Mouse (Mus musculus) embryonic stem cell, embryonic (primary cell): ENCODE measurements at regions not wholly inside any gene's neighbourhood (a gene's known extent, or its start where the extent isn't known, plus 50 kb on each side); places are given as distances from the start of the nearest gene placed in this dataset.
"Not testable (repeated sequence)": the region's sequence is repeated elsewhere in the genome, so short reads cannot be mapped to it uniquely, and the experiment has no call there.

ENCODE experiments used
- CTCF ChIA-PET, 4 experiments: fragments of 300-600 bp in 2 of 4; fragments of 350-600 bp in 2 of 4; sonication (Branson Sonifier 250); formaldehyde crosslinking; loops; one replicate each; lab custom pipeline; 2022; ENCODE audit warnings: inconsistent platforms in 2 of 4; lab: Charles Lee
- POLR2A ChIA-PET, 4 experiments: fragments of 300-600 bp in 2 of 4; fragments of 350-600 bp in 2 of 4; sonication (Branson Sonifier 250); formaldehyde crosslinking; loops; one replicate each; lab custom pipeline; 2022; ENCODE audit warnings: antibody characterized with exemption in 4 of 4, inconsistent platforms in 1 of 4; lab: Charles Lee

- ChIA-PET POLR2A (no interaction called here), CTCF (interaction anchor here in 1 of 4 experiments (0.6 kb wide), 1 partner anchor 11 kb away, joined by 3 read pairs; no protein-coding TSS in a partner anchor)
Measured at GRCm38 (mm10) chr1:30751138-30751907, 122.4 kb downstream of the Phf3 start.

- CTCF ChIA-PET: interaction anchor here in 2 of 4 experiments (1.1 kb wide), 2 partner anchors 36 to 412 kb away, joined by 3 to 4 read pairs; no protein-coding TSS in a partner anchor
- POLR2A ChIA-PET: no interaction called here
Measured at GRCm38 (mm10) chr1:30741955-30742354, 131.8 kb downstream of the Phf3 start.

GRCm38 (mm10) chr1:30740831-30741230, 132.9 kb downstream of the Phf3 start:
- ChIA-PET CTCF (interaction anchor here in 3 of 4 experiments (0.7 to 1.3 kb wide), 8 partner anchors 11 to 413 kb away, joined by 3 to 10 read pairs (median 6); no protein-coding TSS in a partner anchor), POLR2A (no interaction called here)

GRCm38 (mm10) chr1:30721519-30721918, 152.2 kb downstream of the Phf3 start:
- CTCF ChIA-PET: interaction anchor here in 1 of 4 experiments (0.7 kb wide), 1 partner anchor 18 kb away, joined by 4 read pairs; no protein-coding TSS in a partner anchor
- POLR2A ChIA-PET: no interaction called here

GRCm38 (mm10) chr1:30720829-30721228, 152.9 kb downstream of the Phf3 start:
- ChIA-PET CTCF (no interaction called here), POLR2A (no interaction called here)

GRCm38 (mm10) chr1:30718578-30718977, 155.1 kb downstream of the Phf3 start:
- CTCF ChIA-PET: no interaction called here
- POLR2A ChIA-PET: interaction anchor here in 1 of 4 experiments (0.6 kb wide), 1 partner anchor 189 kb away, joined by 4 read pairs; no protein-coding TSS in a partner anchor

- ChIA-PET POLR2A (no interaction called here), CTCF (no interaction called here)
Measured at GRCm38 (mm10) chr1:30716346-30716745, 157.4 kb downstream of the Phf3 start.

GRCm38 (mm10) chr1:30701116-30701515, 172.6 kb downstream of the Phf3 start:
- CTCF ChIA-PET: interaction anchor here (0.6 to 1.6 kb wide), 6 partner anchors 55 to 1360 kb away, joined by 3 to 8 read pairs (median 4); no protein-coding TSS in a partner anchor

GRCm38 (mm10) chr1:30700399-30701081, 173.2 kb downstream of the Phf3 start:
- POLR2A ChIA-PET: no interaction called here
- CTCF ChIA-PET: interaction anchor here (0.6 to 1.6 kb wide), 9 partner anchors 56 to 1359 kb away, joined by 3 to 8 read pairs (median 4); no protein-coding TSS in a partner anchor

More at GRCm38 (mm10) chr1:30701116-30701515, 172.6 kb downstream of the Phf3 start:
- POLR2A ChIA-PET: no interaction called here

- POLR2A ChIA-PET: no interaction called here
Measured at GRCm38 (mm10) chr1:30696342-30696741, 177.4 kb downstream of the Phf3 start.

GRCm38 (mm10) chr1:30685318-30685717, 188.4 kb downstream of the Phf3 start:
- ChIA-PET CTCF (no interaction called here), POLR2A (no interaction called here)

More at GRCm38 (mm10) chr1:30696342-30696741, 177.4 kb downstream of the Phf3 start:
- CTCF ChIA-PET: no interaction called here

GRCm38 (mm10) chr1:30683889-30684288, 189.8 kb downstream of the Phf3 start:
- POLR2A ChIA-PET: no interaction called here
- CTCF ChIA-PET: no interaction called here

GRCm38 (mm10) chr1:30639807-30640206, 233.9 kb downstream of the Phf3 start:
- ChIA-PET CTCF (no interaction called here), POLR2A (interaction anchor here in 1 of 4 experiments (1.4 kb wide), 1 partner anchor 10 kb away, joined by 3 read pairs; no protein-coding TSS in a partner anchor)

- ChIA-PET CTCF (no interaction called here), POLR2A (no interaction called here)
Measured at GRCm38 (mm10) chr1:30632760-30633159, 241.0 kb downstream of the Phf3 start.

- CTCF ChIA-PET, POLR2A ChIA-PET: not testable (repeated sequence)
Measured at GRCm38 (mm10) chr1:30627796-30628195, 245.9 kb downstream of the Phf3 start.

GRCm38 (mm10) chr1:30595122-30595730, 278.5 kb downstream of the Phf3 start:
- ChIA-PET POLR2A (no interaction called here), CTCF (interaction anchor here in 2 of 4 experiments (0.7 to 0.9 kb wide), 2 partner anchors 11 to 31 kb away, joined by 6 read pairs; no protein-coding TSS in a partner anchor)

GRCm38 (mm10) chr1:30594036-30594435, 279.7 kb downstream of the Phf3 start:
- ChIA-PET POLR2A (no interaction called here), CTCF (interaction anchor here in 2 of 4 experiments (0.6 to 0.9 kb wide), 2 partner anchors 9 to 1716 kb away, joined by 3 to 4 read pairs; no protein-coding TSS in a partner anchor)

- ChIA-PET CTCF (no interaction called here), POLR2A (no interaction called here)
Measured at GRCm38 (mm10) chr1:30590721-30591120, 283.0 kb downstream of the Phf3 start.

GRCm38 (mm10) chr1:30588885-30589284, 284.8 kb downstream of the Phf3 start:
- CTCF ChIA-PET: no interaction called here

More at GRCm38 (mm10) chr1:30588885-30589284, 284.8 kb downstream of the Phf3 start:
- POLR2A ChIA-PET: no interaction called here
